Mouse (Mus musculus) testis, adult 2 months (tissue): ENCODE results near the gene Mybph. TPM values are rescaled to one million over a fixed set of nuclear protein-coding genes. Genes with fewer than 3 reads are reported as not detected.
A peak's percentile ranks its signal among the peaks of the same experiment; 100 is the strongest.

Source experiments
- H3K27ac ChIP-seq: fragments of 200-500 bp; 2 replicates; pipeline ENCODE4 v1.5.1; 2012; ENCODE audit warnings: low read depth, low read length; ENCODE audit not compliant: control insufficient read depth, insufficient read depth
- H3K27me3 ChIP-seq: fragments of 200-500 bp; 2 replicates; pipeline ENCODE4 v1.6.1; 2012; ENCODE audit warnings: mild to moderate bottlenecking, low read length, moderate library complexity; ENCODE audit not compliant: control insufficient read depth, insufficient read depth
- H3K36me3 ChIP-seq: fragments of 200-500 bp; 2 replicates; pipeline ENCODE4 v1.6.1; 2012; ENCODE audit warnings: mild to moderate bottlenecking, low read length; ENCODE audit not compliant: control insufficient read depth, insufficient read depth
- H3K4me1 ChIP-seq: fragments of 200-500 bp; 2 replicates; pipeline ENCODE4 v1.6.1; 2012; ENCODE audit warnings: low read length; ENCODE audit not compliant: control insufficient read depth, insufficient read depth
- H3K4me3 ChIP-seq: fragments of 200-500 bp; 2 replicates; pipeline ENCODE4 v1.5.1; 2012; ENCODE audit warnings: low read depth, mild to moderate bottlenecking, low read length, moderate library complexity, mixed read lengths; ENCODE audit not compliant: control insufficient read depth
- CTCF ChIP-seq: fragments of 200-500 bp; IDR thresholded peaks from 2 replicates; pipeline ENCODE4 v1.5.1; 2012; ENCODE audit warnings: low read depth, mild to moderate bottlenecking, inconsistent platforms, low read length, moderate library complexity; ENCODE audit not compliant: control insufficient read depth, insufficient read depth, insufficient replicate concordance
- POLR2A ChIP-seq: fragments of 200-500 bp; IDR thresholded peaks from 2 replicates; pipeline ENCODE4 v1.6.1; 2012; ENCODE audit warnings: low read depth, mild to moderate bottlenecking, inconsistent platforms, low read length, moderate library complexity; ENCODE audit not compliant: control insufficient read depth
- polyA plus RNA-seq: library from polyadenylated mRNA; depleted of rRNA; stranded (reverse); fragments of >200 nt; gene quantifications from 2 replicates; pipeline ENCODE4 v1.2.3, GENCODE M21; 2012

Gene Mybph
- polyA plus RNA-seq, 1 experiment = 0.20 TPM

- H3K36me3 ChIP-seq = no peaks in the 10 kb centered on the region
- H3K4me3 ChIP-seq = no peak overlapping the region
- no peaks in the 10 kb centered on the region for H3K4me1 ChIP-seq
- TF ChIP-seq POLR2A (no peak), CTCF (no peak)
- no peaks in the 10 kb centered on the region for H3K27me3 ChIP-seq
- H3K27ac ChIP-seq = no peak overlapping the region
Measured at GRCm38 (mm10) chr1:134188217-134188616, 5.0 kb upstream of the Mybph start.

GRCm38 (mm10) chr1:134188989-134189729 is 4.1 kb upstream of the Mybph start:
- Histone ChIP-seq H3K4me3 (no peak overlapping the region), H3K27ac (no peak overlapping the region), H3K27me3 (no peaks in the 10 kb centered on the region), H3K4me1 (no peaks in the 10 kb centered on the region), H3K36me3 (no peaks in the 10 kb centered on the region)
- TF ChIP-seq CTCF (no peak), POLR2A (no peak)

GRCm38 (mm10) chr1:134191192-134191591 is 2.1 kb upstream of the Mybph start:
- no peaks in the 10 kb centered on the region for H3K27me3 ChIP-seq
- no peaks in the 10 kb centered on the region for H3K4me1 ChIP-seq
- no peak overlapping the region for H3K4me3 ChIP-seq
- no peaks in the 10 kb centered on the region for H3K36me3 ChIP-seq
- H3K27ac ChIP-seq = no peak overlapping the region
- TF ChIP-seq POLR2A (no peak), CTCF (no peak)

DNA sequence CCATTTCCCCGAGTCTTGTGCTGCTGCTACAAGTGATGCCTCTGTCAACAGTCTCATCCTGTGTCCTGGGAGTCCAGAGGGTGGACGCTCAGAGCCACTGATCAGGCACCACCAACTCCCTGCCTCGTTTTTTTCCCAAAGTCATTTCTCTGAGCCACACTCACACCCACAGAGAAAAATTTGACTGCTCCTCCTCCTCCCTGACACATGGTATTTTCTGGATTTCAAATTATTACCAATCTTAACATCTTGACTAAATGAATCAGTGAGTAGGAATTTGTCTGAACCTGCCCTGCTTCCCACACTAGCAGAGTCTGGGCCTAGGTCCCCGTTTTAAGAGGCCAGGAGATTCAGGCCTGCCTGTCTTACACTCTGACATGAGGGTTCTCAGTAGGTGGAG is 1.2 kb upstream of the Mybph start:
- H3K4me1 ChIP-seq = no peaks in the 10 kb centered on the region
- no peaks in the 10 kb centered on the region for H3K27me3 ChIP-seq
- no peak overlapping the region for H3K4me3 ChIP-seq
- no peaks in the 10 kb centered on the region for H3K36me3 ChIP-seq
- H3K27ac ChIP-seq = no peak overlapping the region
- TF ChIP-seq POLR2A (no peak), CTCF (no peak)

- H3K36me3 ChIP-seq = no peaks in the 10 kb centered on the region
- H3K4me3 ChIP-seq = no peak overlapping the region
- no peak overlapping the region for H3K27ac ChIP-seq
- no peaks in the 10 kb centered on the region for H3K27me3 ChIP-seq
- H3K4me1 ChIP-seq = no peaks in the 10 kb centered on the region
- TF ChIP-seq CTCF (no peak), POLR2A (no peak)
Measured at GRCm38 (mm10) chr1:134193674-134194197, 488 bp downstream of the Mybph start.

DNA sequence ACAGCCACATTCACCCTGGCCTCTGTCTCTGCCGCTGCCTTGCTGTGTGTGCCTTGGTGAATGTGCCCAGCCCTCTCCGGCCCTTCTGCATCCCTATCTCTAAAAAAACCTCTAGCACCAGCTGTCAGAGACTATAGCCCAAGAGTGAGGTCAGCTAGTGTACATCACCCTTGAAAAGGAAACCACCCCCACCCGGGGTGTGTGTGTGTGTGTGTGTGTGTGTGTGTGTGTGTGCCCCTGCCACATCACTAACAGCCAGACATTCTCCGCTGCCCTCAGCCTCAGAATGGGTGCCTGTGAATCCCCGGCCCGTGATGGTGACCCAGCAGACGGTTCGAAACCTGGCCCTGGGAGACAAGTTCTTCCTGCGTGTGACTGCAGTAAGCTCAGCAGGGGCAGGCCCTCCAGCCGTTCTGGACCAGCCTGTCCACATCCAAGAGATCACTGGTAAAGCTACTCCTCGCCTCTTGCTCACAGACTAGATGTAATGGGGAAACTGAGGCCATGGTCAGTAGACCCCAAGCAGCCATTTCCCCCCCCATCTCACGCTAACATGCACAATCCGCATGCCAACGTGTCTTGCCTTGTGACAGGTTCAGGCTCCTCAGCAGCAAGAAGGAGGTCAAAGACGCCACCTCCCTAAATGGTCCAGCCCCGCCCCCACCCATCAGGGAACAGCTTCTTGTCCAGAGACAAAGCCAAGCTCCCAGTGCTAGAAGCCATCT is 1.2 kb downstream of the Mybph start:
- TF ChIP-seq POLR2A (0 out of 2 replicates have a peak, but pooled peaks have one; percentile 13), CTCF (no peak)
- Histone ChIP-seq H3K36me3 (no peaks in the 10 kb centered on the region), H3K4me3 (no peak overlapping the region), H3K4me1 (no peaks in the 10 kb centered on the region), H3K27me3 (no peaks in the 10 kb centered on the region), H3K27ac (no peak overlapping the region; the same call in 1 of the 2 replicates)

DNA sequence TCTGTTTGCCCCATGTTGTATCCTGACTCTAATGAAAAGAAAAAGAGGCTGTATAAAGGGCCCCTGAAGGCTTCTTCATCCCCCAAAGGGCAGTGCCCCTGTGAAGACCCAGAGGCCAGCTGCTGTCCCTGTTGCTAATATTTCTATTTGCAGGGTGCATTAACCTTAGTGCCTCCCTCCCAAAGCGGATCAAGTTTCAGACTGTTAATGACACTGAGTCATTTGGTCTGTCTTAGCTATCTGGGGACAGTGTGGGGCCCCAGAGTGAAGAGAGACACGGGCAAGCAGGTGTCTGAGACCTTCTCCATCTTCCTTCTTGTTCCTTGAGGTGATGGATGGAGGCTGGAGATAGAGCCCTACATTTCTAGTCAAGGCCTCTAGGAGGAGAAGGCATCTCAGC is 1.9 kb downstream of the Mybph start:
- H3K27me3 ChIP-seq = no peaks in the 10 kb centered on the region
- no peaks in the 10 kb centered on the region for H3K4me1 ChIP-seq
- no peaks in the 10 kb centered on the region for H3K36me3 ChIP-seq
- no peak overlapping the region for H3K4me3 ChIP-seq
- H3K27ac ChIP-seq = no peak overlapping the region
- TF ChIP-seq POLR2A (no peak), CTCF (no peak)
